Mouse (Mus musculus) CH12.LX (cell line): ENCODE measurements around the gene Ptprk. TPM values are rescaled to one million over a fixed set of nuclear protein-coding genes. Genes with fewer than 3 reads are reported as not detected.

Experiments
- DNase-seq: peaks from one replicate; pipeline ENCODE4 v3.0.0-alpha.2; 2013; ENCODE audit errors: extremely low read depth
- H3K27ac ChIP-seq: 2 replicates; pipeline ENCODE4 v1.5.1; 2012; ENCODE audit warnings: low read depth, mild to moderate bottlenecking, control low read depth, moderate library complexity; ENCODE audit not compliant: insufficient read depth
- H3K27me3 ChIP-seq: replicated peaks from 2 replicates; pipeline ENCODE3; 2012; ENCODE audit warnings: inconsistent platforms
- H3K36me3 ChIP-seq, 2 experiments: replicated peaks in 1 of 2; 2 replicates each; pipeline versions ENCODE3 to v1.6.1; 2012; ENCODE audit warnings: inconsistent platforms in 1 of 2, low read length in 1 of 2, mild to moderate bottlenecking in 1 of 2, mixed read lengths in 1 of 2, moderate library complexity in 1 of 2; ENCODE audit not compliant: control insufficient read depth in 1 of 2, insufficient read depth in 1 of 2
- H3K4me1 ChIP-seq, 2 experiments: 2 replicates each; pipeline ENCODE4 v1.6.1; 2012; ENCODE audit warnings: inconsistent platforms in 1 of 2, moderate library complexity in 1 of 2; ENCODE audit not compliant: insufficient read depth in 2 of 2, control insufficient read depth in 1 of 2
- H3K4me2 ChIP-seq: 2 replicates; pipeline ENCODE4 v1.6.1; 2012; ENCODE audit warnings: low read depth, mild to moderate bottlenecking, control low read depth; ENCODE audit not compliant: poor library complexity, insufficient read depth, severe bottlenecking
- H3K4me3 ChIP-seq, 3 experiments: fragments of 150-350 bp in 1 of 3; sonication (generic) in 1 of 3; replicated peaks in 1 of 3; 2 replicates each; pipeline versions ENCODE3 to v1.5.1; 2011 to 2012; ENCODE audit warnings: low read depth in 2 of 3, low read length in 2 of 3, mild to moderate bottlenecking in 2 of 3, moderate library complexity in 2 of 3, control low read depth in 1 of 3, improper control_type of control experiment in 1 of 3, inconsistent platforms in 1 of 3, mixed read lengths in 1 of 3; ENCODE audit not compliant: poor library complexity in 1 of 3
- H3K79me2 ChIP-seq: replicated peaks from 2 replicates; pipeline ENCODE4 v1.6.1; 2012; ENCODE audit warnings: mild to moderate bottlenecking, moderate library complexity; ENCODE audit not compliant: control insufficient read depth, poor library complexity, insufficient read depth, severe bottlenecking; ENCODE audit errors: extremely low read depth
- H3K9ac ChIP-seq: 2 replicates; pipeline ENCODE4 v1.6.1; 2012; ENCODE audit warnings: low read depth, mild to moderate bottlenecking, control low read depth, moderate library complexity; ENCODE audit not compliant: insufficient read depth
- H3K9me3 ChIP-seq: replicated peaks from 2 replicates; pipeline ENCODE3; 2012; ENCODE audit warnings: low read length, inconsistent platforms, mixed read lengths
- CTCF ChIP-seq, 2 experiments: IDR thresholded peaks in 1 of 2; conservative IDR thresholded peaks in 1 of 2; 2 replicates each; pipeline ENCODE4 v1.5.1; 2011 to 2012; ENCODE audit warnings: low read depth in 2 of 2, low read length in 2 of 2, improper control_type of control experiment in 1 of 2, inconsistent platforms in 1 of 2, mild to moderate bottlenecking in 1 of 2, moderate library complexity in 1 of 2
- GABPA ChIP-seq: IDR thresholded peaks from 2 replicates; pipeline ENCODE4 v1.6.1; 2012; ENCODE audit warnings: low read depth, low read length, improper control_type of control experiment, inconsistent platforms; ENCODE audit not compliant: insufficient replicate concordance
- HCFC1 ChIP-seq: IDR thresholded peaks from 2 replicates; pipeline ENCODE4 v1.6.1; 2012; ENCODE audit warnings: low read depth, mild to moderate bottlenecking, inconsistent platforms, low read length, improper control_type of control experiment
- MAZ ChIP-seq: IDR thresholded peaks from 2 replicates; pipeline ENCODE4 v1.6.1; 2012; ENCODE audit warnings: low read depth, mild to moderate bottlenecking, inconsistent platforms, low read length, improper control_type of control experiment, moderate library complexity
- MYC ChIP-seq: IDR thresholded peaks from 2 replicates; pipeline ENCODE4 v1.6.1; 2011; ENCODE audit warnings: low read depth, mild to moderate bottlenecking, improper control_type of control experiment, low read length
- NELFE ChIP-seq: IDR thresholded peaks from 2 replicates; pipeline ENCODE4 v1.6.1; 2011; ENCODE audit warnings: low read depth, low read length, improper control_type of control experiment
- NRF1 ChIP-seq: IDR thresholded peaks from 2 replicates; pipeline ENCODE4 v1.6.1; 2014; ENCODE audit warnings: low read depth, mild to moderate bottlenecking, inconsistent platforms, low read length, improper control_type of control experiment, moderate library complexity
- RAD21 ChIP-seq: IDR thresholded peaks from 2 replicates; pipeline ENCODE4 v1.6.1; 2011; ENCODE audit warnings: low read depth, mild to moderate bottlenecking, low read length, improper control_type of control experiment, moderate library complexity
- SIN3A ChIP-seq: IDR thresholded peaks from 2 replicates; pipeline ENCODE4 v1.6.1; 2012; ENCODE audit warnings: low read length, improper control_type of control experiment, inconsistent platforms
- TCF12 ChIP-seq: IDR thresholded peaks from 2 replicates; pipeline ENCODE4 v1.6.1; 2014; ENCODE audit warnings: low read depth, mild to moderate bottlenecking, inconsistent platforms, low read length, improper control_type of control experiment
- UBTF ChIP-seq: IDR thresholded peaks from 2 replicates; pipeline ENCODE4 v1.6.1; 2012; ENCODE audit warnings: low read depth, mild to moderate bottlenecking, inconsistent platforms, low read length, improper control_type of control experiment, moderate library complexity
- USF1 ChIP-seq: IDR thresholded peaks from 2 replicates; pipeline ENCODE4 v1.6.1; 2014; ENCODE audit warnings: low read depth, mild to moderate bottlenecking, inconsistent platforms, low read length, improper control_type of control experiment
- ZC3H11A ChIP-seq: IDR thresholded peaks from 2 replicates; pipeline ENCODE4 v1.6.1; 2012; ENCODE audit warnings: low read depth, mild to moderate bottlenecking, inconsistent platforms, low read length, improper control_type of control experiment
- ZNF384 ChIP-seq: IDR thresholded peaks from 2 replicates; pipeline ENCODE4 v1.6.1; 2012; ENCODE audit warnings: low read depth, low read length, improper control_type of control experiment, inconsistent platforms
- dilution Hi-C: fragments of 300-500 bp; cut with MboI; formaldehyde crosslinking; loops from 2 replicates; pipeline ENCODE4 v1.14.3; 2020; ENCODE audit warnings: low sequenced_read_pairs; ENCODE audit not compliant: extremely low pct_unique_long_range_greater_than_20kb, extremely low pct_ligation_motif_present
- in situ Hi-C: fragments of 300-500 bp; cut with MboI; formaldehyde crosslinking; loops from 3 replicates; pipeline ENCODE4 v1.14.3; 2019; ENCODE audit warnings: low sequenced_read_pairs, low pct_ligation_motif_present, low pct_unique_long_range_greater_than_20kb, mixed read lengths
- polyA plus RNA-seq: library from polyadenylated mRNA; unstranded; fragments of >175 nt; gene quantifications from 2 replicates; pipeline ENCODE4 v1.2.1, GENCODE M21; 2012; ENCODE audit warnings: low read depth; ENCODE audit not compliant: insufficient read length
- total RNA-seq, 2 experiments: library from RNA; depleted of rRNA; stranded (reverse); fragments of 300-350 nt in 1 of 2; fragments of >200 nt in 1 of 2; gene quantifications; 2 replicates each; pipeline ENCODE4 v1.2.3; 2012 to 2014

Gene Ptprk
- total and polyA plus RNA-seq, 3 experiments: not detected

DNA sequence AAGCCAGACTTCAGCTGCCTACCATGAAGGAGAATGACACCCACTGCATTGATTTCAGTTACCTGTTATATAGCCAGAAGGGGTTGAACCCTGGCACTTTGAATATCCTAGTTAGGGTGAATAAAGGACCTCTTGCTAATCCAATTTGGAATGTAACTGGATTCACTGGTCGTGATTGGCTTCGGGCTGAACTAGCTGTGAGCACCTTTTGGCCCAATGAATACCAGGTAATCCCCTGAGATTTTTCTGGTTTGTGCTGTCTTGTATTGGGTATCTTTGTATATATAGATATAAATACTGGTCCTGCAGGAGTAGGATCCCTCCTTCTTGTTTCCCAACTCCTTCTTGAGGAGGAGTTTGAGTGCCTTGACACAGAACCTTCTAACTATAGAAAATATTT is 188.9 kb downstream of the Ptprk start:
- H3K4me2 ChIP-seq: no peak overlapping the region
- no peak for TF ChIP-seq NELFE
- no peak for TF ChIP-seq USF1
- no peak for TF ChIP-seq SIN3A
- TF ChIP-seq NRF1: no peak
- TF ChIP-seq UBTF: no peak
- TF ChIP-seq ZNF384: no peak
- no peak for TF ChIP-seq MYC
- in situ Hi-C loops (no loop called here), dilution Hi-C loops (no loop called here)
- no peaks in the 10 kb centered on the region for H3K4me1 ChIP-seq
- H3K36me3 ChIP-seq: no peaks in the 10 kb centered on the region
- H3K9ac ChIP-seq: no peak overlapping the region
- DNase-seq: no peak
- peaks cover 5% of the 10 kb centered on the region for H3K9me3 ChIP-seq
- no peak overlapping the region for H3K4me3 ChIP-seq
- no peak overlapping the region for H3K27ac ChIP-seq
- H3K27me3 ChIP-seq: no peaks in the 10 kb centered on the region
- H3K79me2 ChIP-seq: no peaks in the 10 kb centered on the region

DNA sequence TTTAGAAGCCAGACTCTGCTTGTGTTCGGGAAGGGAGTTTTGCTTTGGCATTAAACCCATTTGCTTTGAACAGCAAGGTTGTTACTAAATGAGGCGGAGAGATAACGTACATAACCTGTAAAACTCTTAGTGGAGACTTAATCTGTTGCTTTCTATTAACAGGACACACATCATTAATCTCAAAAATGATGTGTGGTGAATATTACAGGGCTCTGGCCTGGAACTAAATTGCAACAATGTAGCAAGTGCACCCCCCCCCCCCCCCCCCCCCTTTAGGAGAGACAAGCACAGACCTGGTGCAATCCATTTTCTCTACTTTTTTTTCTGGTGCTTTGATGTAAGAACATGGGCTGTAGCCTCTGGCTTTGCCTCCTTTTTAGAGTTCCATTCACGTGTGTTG is 195.7 kb downstream of the Ptprk start:
- Histone ChIP-seq H3K4me2 (no peak overlapping the region), H3K9ac (no peak overlapping the region), H3K79me2 (no peaks in the 10 kb centered on the region), H3K36me3 (no peaks in the 10 kb centered on the region), H3K27ac (no peak overlapping the region), H3K9me3 (no peaks in the 10 kb centered on the region)
- DNase-seq: no peak
- no peak for TF ChIP-seq HCFC1
- TF ChIP-seq GABPA: no peak
- no peak for TF ChIP-seq MAZ
- TF ChIP-seq RAD21: no peak
- TF ChIP-seq ZC3H11A: no peak
- TF ChIP-seq CTCF (conservative IDR thresholded peaks at IDR 0.05 in 1 of 2, IDR thresholded peaks at IDR 0.05 in 1 of 2; ENCODE audit: low read depth in 2 of 2, low read length in 2 of 2): no peak
- TF ChIP-seq TCF12: no peak
- TF ChIP-seq, all 38 proteins: peak for 0
- in situ Hi-C loops (no loop called here), dilution Hi-C loops (no loop called here)
- Histone ChIP-seq H3K27me3 (no peaks in the 10 kb centered on the region), H3K4me1 (no peaks in the 10 kb centered on the region), H3K4me3 (no peak overlapping the region)
